Mouse (Mus musculus): Measurements from ENCODE around the gene Ddc. TPM values are rescaled to one million over a fixed set of nuclear protein-coding genes. Genes with fewer than 3 reads are reported as not detected.

Gene Ddc
- total and polyA plus RNA-seq, 3 experiments = 0.07 to 0.08 TPM; not detected in 1

GRCm38 (mm10) chr11:11879699-11880002 is 18.3 kb downstream of the Ddc start:
- Histone ChIP-seq H3K9ac (ENCODE audit: control insufficient read depth, low read depth, low read length, poor library complexity, severe bottlenecking) (no peak overlapping the region), H3K36me3 (ENCODE audit: control insufficient read depth in 1 of 2, insufficient read depth in 2 of 2, low read length in 2 of 2) (peaks cover 0 to 26% of the 10 kb centered on the region in 2 experiments; a peak in 2 of 4 replicates), H3K4me1 (ENCODE audit: control insufficient read depth in 1 of 2, insufficient read depth in 2 of 2, low read length in 2 of 2) (peaks cover 12 to 26% of the 10 kb centered on the region in 2 experiments), H3K79me2 (ENCODE audit: control insufficient read depth, insufficient read depth, low read length, poor library complexity) (no peaks in the 10 kb centered on the region), H3K27ac (ENCODE audit: control insufficient read depth, low read depth, low read length) (no peak overlapping the region), H3K4me3 (ENCODE audit: control insufficient read depth in 1 of 2, insufficient read depth in 1 of 2, low read depth in 2 of 2, low read length in 2 of 2) (no peak overlapping the region), H3K27me3 (ENCODE audit: control insufficient read depth in 1 of 2, insufficient read depth in 2 of 2, low read length in 2 of 2) (peaks cover 0 to 4% of the 10 kb centered on the region in 2 experiments; a peak in 3 of 4 replicates), H3K9me3 (replicated peaks; ENCODE audit: insufficient read depth, low read length) (no peaks in the 10 kb centered on the region)
- DNase-seq (ENCODE audit: low read depth, low spot score) = no peak
- TF ChIP-seq TBP (IDR thresholded peaks at IDR 0.05; ENCODE audit: low read depth, low read length) (no peak), ZC3H11A (IDR thresholded peaks at IDR 0.05; ENCODE audit: low read depth, low read length) (no peak), EP300 (IDR thresholded peaks at IDR 0.05; ENCODE audit: low read depth in 1 of 2, low read length in 2 of 2) (no peak), MYC (IDR thresholded peaks at IDR 0.05; ENCODE audit: low read depth, low read length) (no peak), GABPA (IDR thresholded peaks at IDR 0.05; ENCODE audit: low read depth, low read length) (no peak), CHD1 (IDR thresholded peaks at IDR 0.05; ENCODE audit: low read depth, low read length) (no peak), MAZ (IDR thresholded peaks at IDR 0.05; ENCODE audit: low read depth, low read length) (no peak), ZKSCAN1 (IDR thresholded peaks at IDR 0.05; ENCODE audit: low read depth, low read length) (no peak), POLR2AphosphoS5 (IDR thresholded peaks at IDR 0.05; ENCODE audit: borderline replicate concordance, low read depth, low read length) (no peak), USF1 (IDR thresholded peaks at IDR 0.05; ENCODE audit: low read depth, low read length) (no peak), MAX (IDR thresholded peaks at IDR 0.05; ENCODE audit: low read length) (no peak), KAT2A (conservative IDR thresholded peaks at IDR 0.05; ENCODE audit: low read depth, low read length) (no peak), NRF1 (IDR thresholded peaks at IDR 0.05; ENCODE audit: insufficient read depth, low read depth, low read length, poor library complexity, severe bottlenecking) (no peak), TCF12 (IDR thresholded peaks at IDR 0.05; ENCODE audit: low read depth, low read length) (no peak), POLR2A (IDR thresholded peaks at IDR 0.05; ENCODE audit: control insufficient read depth in 1 of 2, insufficient read depth in 1 of 2, low read depth in 1 of 2, low read length in 2 of 2, poor library complexity in 1 of 2) (no peak), CTCF (IDR thresholded peaks at IDR 0.05 in 2 of 3, conservative IDR thresholded peaks at IDR 0.05 in 1 of 3; ENCODE audit: control insufficient read depth in 1 of 3, insufficient read depth in 1 of 3, low read depth in 2 of 3, low read length in 3 of 3, poor library complexity in 1 of 3, severe bottlenecking in 1 of 3) (no peak), JUND (IDR thresholded peaks at IDR 0.05; ENCODE audit: low read depth, low read length) (no peak), TAL1 (IDR thresholded peaks at IDR 0.05; ENCODE audit: low read length) (no peak)

- Histone ChIP-seq H3K27ac (ENCODE audit: control insufficient read depth, low read depth, low read length) (no peak overlapping the region), H3K9ac (ENCODE audit: control insufficient read depth, low read depth, low read length, poor library complexity, severe bottlenecking) (no peak overlapping the region)
Measured at GRCm38 (mm10) chr11:11878981-11879698, 18.8 kb downstream of the Ddc start.

More at GRCm38 (mm10) chr11:11878981-11879698, 18.8 kb downstream of the Ddc start:
- TF ChIP-seq MYC (IDR thresholded peaks at IDR 0.05; ENCODE audit: low read depth, low read length) = no peak
- no peak for TF ChIP-seq GABPA (IDR thresholded peaks at IDR 0.05; ENCODE audit: low read depth, low read length)
- no peak for TF ChIP-seq ZKSCAN1 (IDR thresholded peaks at IDR 0.05; ENCODE audit: low read depth, low read length)
- TF ChIP-seq HCFC1 (IDR thresholded peaks at IDR 0.05; ENCODE audit: low read depth, low read length) = no peak
- TF ChIP-seq CHD1 (IDR thresholded peaks at IDR 0.05; ENCODE audit: low read depth, low read length) = no peak
- TF ChIP-seq USF2 (IDR thresholded peaks at IDR 0.05; ENCODE audit: borderline replicate concordance in 1 of 2, insufficient read depth in 1 of 2, low read depth in 1 of 2, low read length in 2 of 2) = no peak
- no peak for TF ChIP-seq NRF1 (IDR thresholded peaks at IDR 0.05; ENCODE audit: insufficient read depth, low read depth, low read length, poor library complexity, severe bottlenecking)
- no peak for TF ChIP-seq JUND (IDR thresholded peaks at IDR 0.05; ENCODE audit: low read depth, low read length)
- no peak for TF ChIP-seq TBP (IDR thresholded peaks at IDR 0.05; ENCODE audit: low read depth, low read length)
- TF ChIP-seq ELF1 (IDR thresholded peaks at IDR 0.05; ENCODE audit: low read depth, low read length) = no peak
- no peak for TF ChIP-seq GATA1 (IDR thresholded peaks at IDR 0.05; ENCODE audit: low read depth, low read length)
- TF ChIP-seq MAZ (IDR thresholded peaks at IDR 0.05; ENCODE audit: low read depth, low read length) = no peak
- TF ChIP-seq SIN3A (IDR thresholded peaks at IDR 0.05; ENCODE audit: low read length) = no peak
- TF ChIP-seq RCOR1 (IDR thresholded peaks at IDR 0.05; ENCODE audit: low read depth, low read length) = no peak
- no peak for TF ChIP-seq EP300 (IDR thresholded peaks at IDR 0.05; ENCODE audit: low read depth in 1 of 2, low read length in 2 of 2)
- TF ChIP-seq POLR2AphosphoS5 (IDR thresholded peaks at IDR 0.05; ENCODE audit: borderline replicate concordance, low read depth, low read length) = no peak
- TF ChIP-seq UBTF (IDR thresholded peaks at IDR 0.05; ENCODE audit: borderline replicate concordance, insufficient read depth, low read depth, low read length) = no peak
- TF ChIP-seq CHD2 (IDR thresholded peaks at IDR 0.05; ENCODE audit: low read length) = no peak
- no peak for TF ChIP-seq POLR2AphosphoS2 (IDR thresholded peaks at IDR 0.05; ENCODE audit: low read length)
- Histone ChIP-seq H3K9me3 (replicated peaks; ENCODE audit: insufficient read depth, low read length) (no peaks in the 10 kb centered on the region), H3K27me3 (ENCODE audit: control insufficient read depth in 1 of 2, insufficient read depth in 2 of 2, low read length in 2 of 2) (peaks cover 0 to 4% of the 10 kb centered on the region in 2 experiments; a peak in 3 of 4 replicates), H3K4me1 (ENCODE audit: control insufficient read depth in 1 of 2, insufficient read depth in 2 of 2, low read length in 2 of 2) (peaks cover 12 to 23% of the 10 kb centered on the region in 2 experiments), H3K4me3 (ENCODE audit: control insufficient read depth in 1 of 2, insufficient read depth in 1 of 2, low read depth in 2 of 2, low read length in 2 of 2) (no peak overlapping the region), H3K79me2 (ENCODE audit: control insufficient read depth, insufficient read depth, low read length, poor library complexity) (no peaks in the 10 kb centered on the region), H3K36me3 (ENCODE audit: control insufficient read depth in 1 of 2, insufficient read depth in 2 of 2, low read length in 2 of 2) (peaks cover 0 to 23% of the 10 kb centered on the region in 2 experiments; a peak in 2 of 4 replicates)
- DNase-seq (ENCODE audit: low read depth, low spot score) = no peak

All from MEL (cell line).